Mouse (Mus musculus): ENCODE measurements at regions not wholly inside any gene's neighbourhood (a gene's known extent, or its start where the extent isn't known, plus 50 kb on each side); places are given as distances from the start of the nearest gene placed in this dataset.

GRCm38 (mm10) chr4:102657244-102657643 lies 83.9 kb upstream of the Sgip1 start:
- ATAC-seq = no peak

- no peak for ATAC-seq
These were observed 82.5 kb upstream of the Sgip1 start for GRCm38 (mm10) chr4:102658578-102658977.

- ATAC-seq = no peak
These were observed 77.5 kb upstream of the Sgip1 start for GRCm38 (mm10) chr4:102663617-102664016.

GRCm38 (mm10) chr4:102682190-102682589 lies 58.9 kb upstream of the Sgip1 start:
- peak; percentile 94 for ATAC-seq

GRCm38 (mm10) chr4:102685045-102685444 lies 56.1 kb upstream of the Sgip1 start:
- ATAC-seq = no peak

GRCm38 (mm10) chr4:102688378-102688777 lies 52.7 kb upstream of the Sgip1 start:
- ATAC-seq = no peak
